Mouse (Mus musculus) hindbrain, postnatal 0 days (tissue): Measurements from ENCODE around the gene Olfm1. TPM values are rescaled to one million over a fixed set of nuclear protein-coding genes. Genes with fewer than 3 reads are reported as not detected.

Experiments
- ATAC-seq: fragments of 200-750 bp; cut with Nextera tagmentation; 2 replicates; pipeline ENCODE4 v1.8.0; 2017; ENCODE audit warnings: mild to moderate bottlenecking, moderate TSS enrichment, moderate library complexity
- DNase-seq: peaks from one replicate; pipeline ENCODE4 v3.0.0-alpha.2; 2015; ENCODE audit warnings: low spot score
- H3K27ac ChIP-seq: fragments of 300-500 bp; sonication (generic); 2 replicates; pipeline ENCODE4 v1.5.1; 2014; ENCODE audit warnings: mild to moderate bottlenecking
- H3K27me3 ChIP-seq: fragments of 300-500 bp; sonication (generic); 2 replicates; pipeline ENCODE4 v1.6.1; 2014; ENCODE audit warnings: low read length, mixed read lengths; ENCODE audit not compliant: insufficient read depth
- H3K36me3 ChIP-seq: fragments of 300-500 bp; sonication (generic); 2 replicates; pipeline ENCODE4 v1.6.1; 2014; ENCODE audit warnings: low read length, mixed read lengths; ENCODE audit not compliant: insufficient read depth
- H3K4me1 ChIP-seq: fragments of 300-500 bp; sonication (generic); 2 replicates; pipeline ENCODE4 v1.6.1; 2014; ENCODE audit warnings: antibody characterized with exemption, low read length, mixed read lengths; ENCODE audit not compliant: insufficient read depth
- H3K4me2 ChIP-seq: fragments of 300-500 bp; sonication (generic); 2 replicates; pipeline ENCODE4 v1.6.1; 2014; ENCODE audit warnings: low read depth, mild to moderate bottlenecking, low read length, moderate library complexity, mixed read lengths
- H3K4me3 ChIP-seq: fragments of 300-500 bp; sonication (generic); 2 replicates; pipeline ENCODE4 v1.5.1; 2014; ENCODE audit warnings: low read length
- H3K9ac ChIP-seq: fragments of 300-500 bp; sonication (generic); replicated peaks from 2 replicates; pipeline ENCODE4 v1.6.1; 2014; ENCODE audit warnings: mild to moderate bottlenecking, low read length, moderate library complexity, mixed read lengths
- H3K9me3 ChIP-seq: fragments of 300-500 bp; sonication (generic); 2 replicates; pipeline ENCODE4 v1.6.1; 2016; ENCODE audit warnings: low read length, mixed read lengths
- CTCF ChIP-seq: IDR thresholded peaks from 2 replicates; pipeline ENCODE4 v1.5.1; 2016; ENCODE audit warnings: antibody characterized with exemption, control low read depth, low read depth
- WGBS: fragments of 180-500 bp; shearing (Covaris S2); extraction: QIAGEN DNeasy Blood & Tissue Kit; methylation state at CpG from one replicate; pipeline ENCODE4 v1.1.7; 2014; 5-methylcytosine and 5-hydroxymethylcytosine counted together
- polyA plus RNA-seq: library from polyadenylated mRNA; unstranded; fragments of >200 nt; fragmentation: Nextera tagmentation; extraction: Ambion mirVana; gene quantifications from 2 replicates; pipeline ENCODE4 v1.2.1, GENCODE M21; 2015
- total RNA-seq: library from RNA; depleted of rRNA; stranded (reverse); fragments of >200 nt; gene quantifications from 2 replicates; pipeline ENCODE4 v1.2.3, GENCODE M21; 2014

Olfm1 gene
- total and polyA plus RNA-seq, 2 experiments from 2014 or later = 367 to 460 TPM

- Histone ChIP-seq H3K27me3 (no peaks in the 10 kb centered on the region), H3K27ac (no peak overlapping the region), H3K4me3 (no peak overlapping the region), H3K9me3 (no peaks in the 10 kb centered on the region), H3K36me3 (peaks cover 6% of the 10 kb centered on the region; the same call in 1 of the 2 replicates), H3K4me1 (no peaks in the 10 kb centered on the region; the same call in 1 of the 2 replicates), H3K9ac (no peak overlapping the region), H3K4me2 (peak overlapping the region; percentile 95)
- DNase-seq (no peak), ATAC-seq (no peak)
- no peak for TF ChIP-seq CTCF
- WGBS = 80% methylated on average over 14 of the region's 14 CpGs
Observed at GRCm38 (mm10) chr2:28208130-28208745, 15.4 kb downstream of the Olfm1 start.

- H3K4me1 ChIP-seq = no peaks in the 10 kb centered on the region; the same call in 1 of the 2 replicates
- no peak overlapping the region for H3K4me3 ChIP-seq
- no peak overlapping the region for H3K9ac ChIP-seq
- no peak for TF ChIP-seq CTCF
- 79% methylated on average over 5 of the region's 5 CpGs for WGBS
- no peaks in the 10 kb centered on the region for H3K27me3 ChIP-seq
- H3K9me3 ChIP-seq = no peaks in the 10 kb centered on the region
- DNase-seq = no peak
- peaks cover 14% of the 10 kb centered on the region for H3K36me3 ChIP-seq
- no peak overlapping the region for H3K4me2 ChIP-seq
- ATAC-seq = no peak
- H3K27ac ChIP-seq = no peak overlapping the region
Observed at GRCm38 (mm10) chr2:28209211-28209610, 16.4 kb downstream of the Olfm1 start.

GRCm38 (mm10) chr2:28209653-28210052, 16.9 kb downstream of the Olfm1 start:
- H3K9ac ChIP-seq = no peak overlapping the region
- 62% methylated on average over 12 of the region's 12 CpGs for WGBS
- no peak for ATAC-seq
- no peak overlapping the region for H3K27ac ChIP-seq
- H3K4me2 ChIP-seq = no peak overlapping the region
- peaks cover 17% of the 10 kb centered on the region for H3K36me3 ChIP-seq
- no peaks in the 10 kb centered on the region for H3K27me3 ChIP-seq
- DNase-seq = no peak
- H3K9me3 ChIP-seq = no peaks in the 10 kb centered on the region
- no peaks in the 10 kb centered on the region; the same call in 1 of the 2 replicates for H3K4me1 ChIP-seq
- H3K4me3 ChIP-seq = no peak overlapping the region
- no peak for TF ChIP-seq CTCF

- no peaks in the 10 kb centered on the region for H3K27me3 ChIP-seq
- peaks cover 23% of the 10 kb centered on the region for H3K36me3 ChIP-seq
- WGBS = 49% methylated on average over 4 of the region's 4 CpGs
- no peak for TF ChIP-seq CTCF
- H3K9me3 ChIP-seq = no peaks in the 10 kb centered on the region
- no peak overlapping the region for H3K4me2 ChIP-seq
- no peak overlapping the region for H3K27ac ChIP-seq
- no peak for DNase-seq
- no peak overlapping the region for H3K4me3 ChIP-seq
- no peak for ATAC-seq
- no peak overlapping the region for H3K9ac ChIP-seq
- H3K4me1 ChIP-seq = no peaks in the 10 kb centered on the region; the same call in 1 of the 2 replicates
Observed at GRCm38 (mm10) chr2:28210273-28210672, 17.5 kb downstream of the Olfm1 start.

- TF ChIP-seq CTCF = no peak
- DNase-seq (no peak), ATAC-seq (0 out of 2 replicates have a peak, but pooled peaks have one; percentile 11)
- 40% methylated on average over 22 of the region's 22 CpGs for WGBS
- Histone ChIP-seq H3K36me3 (peaks cover 28% of the 10 kb centered on the region), H3K4me2 (peak overlapping the region; percentile 9; the same call in 1 of the 2 replicates), H3K9ac (0 out of 2 replicates have a peak overlapping the region, but pooled peaks have one; percentile 5), H3K27me3 (no peaks in the 10 kb centered on the region), H3K27ac (peak overlapping the region; percentile 20; the same call in 1 of the 2 replicates), H3K9me3 (no peaks in the 10 kb centered on the region), H3K4me3 (no peak overlapping the region), H3K4me1 (no peaks in the 10 kb centered on the region; the same call in 1 of the 2 replicates)
Observed at GRCm38 (mm10) chr2:28211531-28212281, 18.9 kb downstream of the Olfm1 start.

DNA sequence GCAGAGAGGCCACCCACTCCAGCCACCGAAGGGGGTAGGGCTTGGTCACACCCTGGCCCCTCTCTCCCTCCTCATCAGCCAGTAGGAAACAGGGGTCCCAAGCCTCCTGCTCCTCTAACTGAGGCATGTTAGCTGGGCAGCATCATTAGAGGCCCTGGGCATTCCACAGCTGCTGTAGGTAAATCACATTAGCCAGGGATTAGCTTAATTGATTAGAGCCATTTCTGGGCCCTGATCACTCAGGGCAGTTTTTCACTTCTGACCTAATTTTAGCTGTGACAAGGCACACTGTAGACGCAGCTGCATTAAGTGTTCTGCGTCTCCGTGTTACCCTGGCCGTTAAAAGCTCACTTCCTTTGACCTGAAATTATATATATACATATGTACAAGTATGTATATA, 20.1 kb downstream of the Olfm1 start:
- ATAC-seq (no peak), DNase-seq (no peak)
- no peak overlapping the region for H3K9ac ChIP-seq
- 61% methylated on average over 5 of the region's 5 CpGs for WGBS
- no peak for TF ChIP-seq CTCF
- H3K9me3 ChIP-seq = no peaks in the 10 kb centered on the region
- H3K4me3 ChIP-seq = no peak overlapping the region
- H3K27me3 ChIP-seq = no peaks in the 10 kb centered on the region
- peaks cover 33% of the 10 kb centered on the region for H3K36me3 ChIP-seq
- H3K4me2 ChIP-seq = no peak overlapping the region
- no peaks in the 10 kb centered on the region; the same call in 1 of the 2 replicates for H3K4me1 ChIP-seq
- H3K27ac ChIP-seq = no peak overlapping the region
